Comparison of ENCODE assay signal across 15 mouse cellular contexts in the genomic region with DNA sequence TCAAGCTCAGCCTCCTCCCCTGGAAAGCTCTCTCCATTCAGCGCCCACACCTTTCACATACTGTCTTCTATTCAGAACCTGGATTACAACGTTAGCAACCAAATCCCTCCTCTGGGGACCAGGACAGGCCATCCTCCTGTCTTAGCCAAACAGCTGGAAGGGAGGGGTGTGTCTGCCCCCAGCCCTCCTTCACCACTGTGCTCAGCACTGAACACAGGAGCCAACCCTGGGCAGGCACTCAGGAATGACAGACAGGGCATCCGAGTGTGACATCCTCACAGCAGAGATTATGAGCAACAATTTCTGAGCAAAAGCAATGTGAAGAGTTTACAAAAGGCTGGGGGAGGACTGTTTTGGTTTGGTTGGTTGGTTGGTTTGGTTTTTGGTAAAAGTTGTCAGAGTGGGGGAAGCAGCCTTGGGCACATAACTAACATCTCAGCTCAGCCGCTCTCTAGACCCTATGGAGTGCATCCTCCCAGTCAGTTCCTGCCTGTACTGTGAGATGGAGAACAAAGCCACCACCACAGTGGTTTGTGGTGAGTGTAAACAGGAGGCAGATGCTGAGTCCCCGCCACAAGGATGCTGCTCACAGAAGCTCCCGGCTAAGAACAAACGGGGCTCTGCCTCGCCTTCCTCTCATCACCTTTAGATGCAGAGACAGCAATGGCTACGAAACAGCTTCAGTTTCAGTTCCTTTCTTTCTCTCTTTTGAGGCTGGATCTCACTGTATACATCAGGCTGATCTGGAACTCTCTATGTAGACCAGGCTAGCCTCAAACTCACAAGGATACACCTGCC. TPM values are rescaled to one million over a fixed set of nuclear protein-coding genes. Genes with fewer than 3 reads are reported as not detected.
DNase-seq lines count a peak whose midpoint lies in the region; ATAC-seq and TF ChIP-seq lines count a peak whose summit lies in the region.
"Had no signal": no experiment of that assay in that cellular context is flagged by ENCODE, and none has a peak within 500 bp of the region (broad histone marks: within the 10 kb centered on the region; RNA-seq: fewer than 3 reads in every experiment).

No protein-coding gene starts in this region.

- no peak overlapping the region for H3K9ac ChIP-seq in kidney, embryonic 16.5 days (replicated peaks; ENCODE audit: low read length)
- H3K9ac ChIP-seq in hindbrain, embryonic 16.5 days (ENCODE audit: low read depth, low read length), result no peak overlapping the region
- H3K9ac ChIP-seq: heart, embryonic 13.5 days had no signal

- WGBS in kidney, embryonic 16.5 days, result 79% methylated on average over 9 of the region's 9 CpGs
- 79% methylated on average over 9 of the region's 9 CpGs for WGBS in hindbrain, embryonic 16.5 days

- H3K36me3 ChIP-seq in kidney, embryonic 16.5 days (ENCODE audit: insufficient read depth, low read length), result 0 out of 2 replicates have a peak, but pooled peaks cover 2% of the 10 kb centered on the region
- H3K36me3 ChIP-seq in hindbrain, embryonic 16.5 days (ENCODE audit: control insufficient read depth, insufficient read depth, low read length), result 0 out of 2 replicates have a peak, but pooled peaks cover 2% of the 10 kb centered on the region

- peak; percentile 54; the same call in 1 of the 2 replicates for ATAC-seq in kidney, embryonic 16.5 days (ENCODE audit: low FRiP score, low TSS enrichment)
- peak; percentile 31 for ATAC-seq in Patski
- peak; percentile 48 for ATAC-seq in monocyte, adult 5-6 weeks (replicated peaks; ENCODE audit: insufficient number of reproducible peaks, low FRiP score, low TSS enrichment, poor library complexity, severe bottlenecking)
- no peak for ATAC-seq in hindbrain, embryonic 16.5 days

- DNase-seq in kidney, postnatal 14 days, result no peak
- no peak for DNase-seq in Patski (ENCODE audit: low read depth, low spot score)
- DNase-seq in thymus, postnatal 0 days (ENCODE audit: low spot score), result peak; percentile 93
- no peak for DNase-seq in gastrocnemius, adult 18-20 months (ENCODE audit: low spot score)
- DNase-seq in layer of hippocampus, adult 9-11 months, result no peak
- DNase-seq: cerebellum, adult 11-12 months; embryo, embryonic 11 days; gastrocnemius, postnatal 10 days; kidney, postnatal 25 days; lung, postnatal 10 days had no signal

- POLR2A ChIA-PET in Patski (lab: Charles Lee), result interaction anchor here (1.7 kb wide), 1 partner anchor 14 kb away, joined by 5 read pairs; no protein-coding TSS in a partner anchor

- H3K27me3 ChIP-seq in kidney, embryonic 16.5 days (ENCODE audit: insufficient read depth, low read length), result no peaks in the 10 kb centered on the region
- H3K27me3 ChIP-seq in Patski, result no peaks in the 10 kb centered on the region
- H3K27me3 ChIP-seq in hindbrain, embryonic 16.5 days (replicated peaks; ENCODE audit: control insufficient read depth, insufficient read depth, low read length), result no peaks in the 10 kb centered on the region
- H3K27me3 ChIP-seq: heart, embryonic 13.5 days had no signal

- CTCF ChIA-PET in Patski (lab: Charles Lee), result no interaction called here

- H3K9me3 ChIP-seq in kidney, embryonic 16.5 days (ENCODE audit: low read length), result no peaks in the 10 kb centered on the region
- H3K9me3 ChIP-seq in hindbrain, embryonic 16.5 days (ENCODE audit: control insufficient read depth, low read length), result no peaks in the 10 kb centered on the region
- H3K9me3 ChIP-seq: heart, embryonic 13.5 days had no signal

- in situ Hi-C loops in Patski (cut with MboI; ENCODE audit: low pct_unique_long_range_greater_than_20kb), result no loop called here

- TF ChIP-seq CTCF in Patski (IDR thresholded peaks at IDR 0.05), result no peak

- no peak overlapping the region for H3K4me3 ChIP-seq in kidney, embryonic 16.5 days (ENCODE audit: low read length)
- H3K4me3 ChIP-seq in hindbrain, embryonic 16.5 days (ENCODE audit: low read length), result no peak overlapping the region
- H3K4me3 ChIP-seq: heart, embryonic 13.5 days had no signal

- H3K27ac ChIP-seq in kidney, embryonic 16.5 days (ENCODE audit: low read length), result no peak overlapping the region
- H3K27ac ChIP-seq in hindbrain, embryonic 16.5 days (ENCODE audit: low read depth, low read length), result no peak overlapping the region
- H3K27ac ChIP-seq: heart, embryonic 13.5 days had no signal

- 0 out of 2 replicates have a peak, but pooled peaks cover under 1% of the 10 kb centered on the region for H3K4me1 ChIP-seq in kidney, embryonic 16.5 days (ENCODE audit: insufficient read depth, low read length)
- no peaks in the 10 kb centered on the region for H3K4me1 ChIP-seq in hindbrain, embryonic 16.5 days (ENCODE audit: control insufficient read depth, insufficient read depth, low read depth, low read length)

- H3K4me2 ChIP-seq in kidney, embryonic 16.5 days (replicated peaks; ENCODE audit: low read depth, low read length), result no peak overlapping the region
- no peak overlapping the region for H3K4me2 ChIP-seq in hindbrain, embryonic 16.5 days (ENCODE audit: low read length)
- H3K4me2 ChIP-seq: heart, embryonic 13.5 days; liver, embryonic 11.5 days had no signal

RNA-seq across cellular contexts. Expression of a gene that starts 54.1 kb away (rescaled TPM):
- polyA plus RNA-seq in kidney, embryonic 16.5 days (2015; fragmentation: Nextera tagmentation; extraction: Ambion mirVana), result 16.6 and 18.7 TPM in 2 replicates
- polyA plus RNA-seq in Patski (2021), result 29.6 TPM
- 90.8 to 94.9 TPM (median 92.1 TPM) in 3 replicates for total RNA-seq in monocyte, adult 5-6 weeks (2017)
- polyA plus RNA-seq in thymus, postnatal 0 days (2015; fragmentation: Nextera tagmentation; extraction: Ambion mirVana), result 25.8 and 30.9 TPM in 2 replicates
- total RNA-seq in gastrocnemius, adult 18-20 months (2021), result 1 to 10 TPM; 7.0 to 10.0 TPM
- 14.4 and 15.3 TPM in 2 replicates for polyA plus RNA-seq in hindbrain, embryonic 16.5 days (2015; fragmentation: Nextera tagmentation; extraction: Ambion mirVana)
